Mouse (Mus musculus): Measurements from ENCODE around the gene Gjb2. TPM values are rescaled to one million over a fixed set of nuclear protein-coding genes. Genes with fewer than 3 reads are reported as not detected.
A peak's percentile ranks its signal among the peaks of the same experiment; 100 is the strongest.

Gjb2 gene
- polyA plus RNA-seq (2014; fragmentation: Nextera tagmentation; extraction: Ambion mirVana) = 48.0 and 53.9 TPM in 2 replicates

DNA sequence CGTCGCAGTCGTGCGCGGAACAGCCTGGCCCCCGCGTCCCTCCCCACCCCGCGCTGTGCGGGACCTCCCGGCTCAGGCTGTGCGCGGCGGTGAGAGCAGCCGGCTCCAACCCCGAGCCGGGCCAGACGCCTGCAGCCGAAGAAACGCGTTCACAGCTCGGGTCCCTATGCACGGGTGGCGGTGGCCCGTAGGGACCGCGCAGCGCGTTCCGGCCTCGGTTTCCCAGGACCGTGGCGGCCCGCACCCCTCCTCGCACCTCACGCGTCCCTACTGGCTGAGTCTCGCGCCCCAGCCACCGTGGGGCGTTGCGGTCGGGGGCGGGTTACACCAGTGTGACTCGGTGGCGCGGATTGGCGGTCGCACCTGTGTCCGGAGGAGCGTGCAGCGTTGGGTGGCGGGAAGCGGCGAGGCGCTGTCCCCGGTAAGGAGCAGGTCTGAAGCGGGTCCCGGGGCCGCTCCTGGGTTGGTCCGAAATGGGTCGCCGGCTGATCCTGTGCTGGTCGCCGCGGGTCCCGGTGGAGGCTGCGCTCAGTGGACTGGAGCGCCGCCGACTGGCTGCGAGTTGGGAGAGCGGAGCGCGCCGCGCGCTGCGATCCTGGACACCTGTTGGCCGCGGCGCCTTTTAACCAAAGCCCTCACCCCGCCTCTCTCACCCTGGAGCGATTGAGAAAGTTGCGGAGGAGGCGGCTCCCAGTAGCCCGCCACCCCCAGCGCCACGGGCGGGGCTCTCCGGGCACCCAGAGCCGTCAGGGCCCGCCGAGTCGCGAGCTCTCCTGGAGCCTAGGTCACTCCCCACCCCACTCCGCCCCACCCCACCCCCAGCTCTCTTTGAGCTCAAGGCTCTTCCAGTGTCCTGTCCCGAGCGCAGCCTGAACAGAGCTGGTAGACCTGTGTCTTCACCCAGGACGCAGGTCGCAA lies at the start of gene Gjb2:
Gene Gjb2, minus strand, starts transcription at position 597 of the 918 bp plus-strand sequence.
- Histone ChIP-seq H3K27ac (replicated peaks; ENCODE audit: low read depth, low read length) (no peak within 1 kb of the TSS), H3K9me3 (ENCODE audit: control insufficient read depth, low read length) (no peaks in the 10 kb centered on the region), H3K4me3 (ENCODE audit: low read depth, low read length) (peak within 1 kb of the TSS; percentile 57), H3K9ac (ENCODE audit: low read length) (peak within 1 kb of the TSS; percentile 60), H3K27me3 (ENCODE audit: control insufficient read depth, insufficient read depth, low read length) (peaks cover 52% of the 10 kb centered on the region), H3K36me3 (ENCODE audit: control insufficient read depth, insufficient read depth, low read length) (no peaks in the 10 kb centered on the region), H3K4me2 (ENCODE audit: low read depth, severe bottlenecking) (peak within 1 kb of the TSS; percentile 98), H3K4me1 (ENCODE audit: control insufficient read depth, insufficient read depth, low read length) (peaks cover 8% of the 10 kb centered on the region; the same call in 1 of the 2 replicates)
- WGBS = under 1% methylated on average over 91 of the region's 101 CpGs
- DNase-seq (ENCODE audit: low spot score) (peak; percentile 75), ATAC-seq (ENCODE audit: insufficient number of reproducible peaks, low FRiP score, low TSS enrichment, low read depth) (peak; percentile 59)

DNA sequence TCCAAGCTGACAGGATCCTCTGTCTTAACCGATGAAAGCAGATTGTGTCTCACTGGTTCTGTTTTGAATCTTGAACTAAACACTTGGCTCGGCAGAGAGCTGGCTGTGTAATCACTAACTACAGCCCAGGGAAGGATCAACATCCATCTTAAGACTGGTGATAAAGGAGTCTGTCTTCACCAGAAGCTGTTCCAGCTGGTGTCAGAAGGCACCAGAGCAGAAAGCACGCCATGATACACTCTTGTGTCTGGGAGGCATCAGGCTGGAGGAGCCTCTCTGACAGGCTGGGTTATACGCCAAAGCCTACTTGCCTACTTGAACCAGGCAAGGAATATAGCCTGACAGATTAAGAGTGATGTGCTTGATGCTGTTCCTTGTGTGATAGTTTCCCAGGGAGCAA lies 41.2 kb upstream of the Gjb2 start:
- H3K4me1 ChIP-seq (ENCODE audit: control insufficient read depth, insufficient read depth, low read length) = no peaks in the 10 kb centered on the region
- DNase-seq (ENCODE audit: low spot score) (no peak), ATAC-seq (ENCODE audit: insufficient number of reproducible peaks, low FRiP score, low TSS enrichment, low read depth) (no peak)
- WGBS = 34% methylated on average over 4 of the region's 4 CpGs
- H3K27me3 ChIP-seq (ENCODE audit: control insufficient read depth, insufficient read depth, low read length) = no peaks in the 10 kb centered on the region
- no peaks in the 10 kb centered on the region for H3K36me3 ChIP-seq (ENCODE audit: control insufficient read depth, insufficient read depth, low read length)
- H3K9ac ChIP-seq (ENCODE audit: low read length) = no peak overlapping the region
- no peak overlapping the region for H3K4me2 ChIP-seq (ENCODE audit: low read depth, severe bottlenecking)
- H3K27ac ChIP-seq (replicated peaks; ENCODE audit: low read depth, low read length) = no peak overlapping the region
- no peak overlapping the region for H3K4me3 ChIP-seq (ENCODE audit: low read depth, low read length)
- H3K9me3 ChIP-seq (ENCODE audit: control insufficient read depth, low read length) = no peaks in the 10 kb centered on the region

DNA sequence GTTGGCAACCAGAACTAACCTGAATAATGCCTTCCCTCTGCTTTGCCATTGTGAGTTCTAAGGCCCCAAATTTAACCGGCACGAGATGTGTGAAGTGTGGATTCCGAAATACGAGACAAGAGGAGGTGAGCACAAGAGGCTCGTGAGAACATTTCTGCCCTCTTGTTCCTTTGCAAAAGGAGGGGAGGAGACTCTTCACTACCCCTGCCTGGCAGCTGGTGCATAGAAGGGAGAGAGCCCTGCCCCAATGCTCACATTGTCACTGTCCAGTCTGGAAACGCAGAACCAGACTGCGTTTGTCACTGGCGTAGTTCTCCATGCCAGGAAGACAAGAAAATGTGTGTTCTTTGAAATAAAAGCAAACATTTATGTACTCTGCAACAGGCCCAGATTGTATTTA lies 30.8 kb upstream of the Gjb2 start:
- no peaks in the 10 kb centered on the region for H3K36me3 ChIP-seq (ENCODE audit: control insufficient read depth, insufficient read depth, low read length)
- H3K4me2 ChIP-seq (ENCODE audit: low read depth, severe bottlenecking) = no peak overlapping the region
- no peaks in the 10 kb centered on the region for H3K9me3 ChIP-seq (ENCODE audit: control insufficient read depth, low read length)
- DNase-seq (ENCODE audit: low spot score) = no peak
- no peak for ATAC-seq (ENCODE audit: insufficient number of reproducible peaks, low FRiP score, low TSS enrichment, low read depth)
- no peak overlapping the region for H3K9ac ChIP-seq (ENCODE audit: low read length)
- no peak overlapping the region for H3K27ac ChIP-seq (replicated peaks; ENCODE audit: low read depth, low read length)
- WGBS = 67% methylated on average over 8 of the region's 8 CpGs
- peaks cover 13% of the 10 kb centered on the region for H3K27me3 ChIP-seq (ENCODE audit: control insufficient read depth, insufficient read depth, low read length)
- H3K4me1 ChIP-seq (ENCODE audit: control insufficient read depth, insufficient read depth, low read length) = peaks cover 5% of the 10 kb centered on the region; the same call in 1 of the 2 replicates
- no peak overlapping the region for H3K4me3 ChIP-seq (ENCODE audit: low read depth, low read length)

DNA sequence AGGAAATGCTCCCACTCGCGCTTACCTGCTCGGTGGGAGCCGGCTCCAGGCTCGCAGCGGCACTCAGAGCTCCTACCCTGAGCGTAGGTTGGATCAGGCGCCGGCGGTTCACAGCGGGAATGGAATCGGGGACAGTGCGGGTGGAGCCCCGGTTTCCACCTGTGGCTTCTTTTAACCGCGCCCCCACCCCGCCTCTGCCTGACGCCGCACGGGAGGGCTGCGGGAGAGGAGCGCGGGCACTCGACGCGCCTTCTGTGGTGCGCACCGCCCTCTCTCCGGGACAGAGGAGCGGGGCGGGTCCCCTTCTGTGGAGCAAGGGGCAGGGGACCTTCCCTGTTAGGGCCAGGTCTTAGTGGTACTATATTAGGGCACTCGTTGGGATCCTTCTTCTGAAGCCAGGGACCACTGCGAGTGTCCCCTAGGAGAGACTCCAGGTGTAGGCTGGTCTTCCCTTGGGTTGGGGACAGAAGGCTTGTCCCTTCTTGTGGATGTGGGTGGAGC lies 28.7 kb upstream of the Gjb2 start, which contains the start of gene Gjb6:
Gene Gjb6, minus strand, starts transcription at position 451 of the 501 bp plus-strand sequence.
- no peak within 1 kb of the TSS for H3K27ac ChIP-seq (replicated peaks; ENCODE audit: low read depth, low read length)
- ATAC-seq (ENCODE audit: insufficient number of reproducible peaks, low FRiP score, low TSS enrichment, low read depth) = no peak
- WGBS = under 1% methylated on average over 32 of the region's 33 CpGs

DNA sequence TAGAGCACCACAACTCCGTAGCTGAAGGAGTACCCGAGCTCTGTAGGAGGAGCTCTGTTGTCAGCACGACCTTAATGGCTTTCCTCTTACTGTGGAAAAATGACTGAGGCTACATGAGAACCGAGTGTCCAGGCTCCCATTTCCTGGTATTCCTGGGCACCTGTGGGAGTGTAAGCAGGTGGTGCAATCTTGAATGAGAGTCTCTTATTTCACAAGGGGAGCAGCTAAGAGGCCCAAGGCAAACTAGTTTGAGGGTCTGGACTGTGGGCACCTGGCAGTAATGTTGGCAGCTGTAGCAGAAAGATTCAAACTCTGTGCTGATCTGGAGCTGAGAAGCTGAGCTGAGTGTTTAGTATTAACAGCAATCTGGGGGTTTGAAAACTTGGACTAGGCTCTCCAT lies 22.9 kb upstream of the Gjb2 start:
- Histone ChIP-seq H3K27ac (replicated peaks; ENCODE audit: low read depth, low read length) (no peak overlapping the region), H3K4me3 (ENCODE audit: low read depth, low read length) (no peak overlapping the region), H3K9me3 (ENCODE audit: control insufficient read depth, low read length) (no peaks in the 10 kb centered on the region), H3K27me3 (ENCODE audit: control insufficient read depth, insufficient read depth, low read length) (no peaks in the 10 kb centered on the region), H3K9ac (ENCODE audit: low read length) (no peak overlapping the region), H3K4me2 (ENCODE audit: low read depth, severe bottlenecking) (no peak overlapping the region), H3K4me1 (ENCODE audit: control insufficient read depth, insufficient read depth, low read length) (peaks cover 8% of the 10 kb centered on the region), H3K36me3 (ENCODE audit: control insufficient read depth, insufficient read depth, low read length) (no peaks in the 10 kb centered on the region)
- ATAC-seq (ENCODE audit: insufficient number of reproducible peaks, low FRiP score, low TSS enrichment, low read depth) (no peak), DNase-seq (ENCODE audit: low spot score) (no peak)
- 62% methylated on average over 4 of the region's 4 CpGs for WGBS

More for the DNA sequence above, 28.7 kb upstream of the Gjb2 start, which contains the start of gene Gjb6:
- H3K4me1 ChIP-seq (ENCODE audit: control insufficient read depth, insufficient read depth, low read length) = peaks cover 9% of the 10 kb centered on the region
- DNase-seq (ENCODE audit: low spot score) = peak; percentile 40
- H3K36me3 ChIP-seq (ENCODE audit: control insufficient read depth, insufficient read depth, low read length) = no peaks in the 10 kb centered on the region
- peak within 1 kb of the TSS; percentile 73 for H3K4me2 ChIP-seq (ENCODE audit: low read depth, severe bottlenecking)
- 0 out of 2 replicates have a peak within 1 kb of the TSS, but pooled peaks have one; percentile 28 for H3K9ac ChIP-seq (ENCODE audit: low read length)
- H3K4me3 ChIP-seq (ENCODE audit: low read depth, low read length) = peak within 1 kb of the TSS; percentile 30
- H3K27me3 ChIP-seq (ENCODE audit: control insufficient read depth, insufficient read depth, low read length) = peaks cover 13% of the 10 kb centered on the region
- no peaks in the 10 kb centered on the region for H3K9me3 ChIP-seq (ENCODE audit: control insufficient read depth, low read length)

DNA sequence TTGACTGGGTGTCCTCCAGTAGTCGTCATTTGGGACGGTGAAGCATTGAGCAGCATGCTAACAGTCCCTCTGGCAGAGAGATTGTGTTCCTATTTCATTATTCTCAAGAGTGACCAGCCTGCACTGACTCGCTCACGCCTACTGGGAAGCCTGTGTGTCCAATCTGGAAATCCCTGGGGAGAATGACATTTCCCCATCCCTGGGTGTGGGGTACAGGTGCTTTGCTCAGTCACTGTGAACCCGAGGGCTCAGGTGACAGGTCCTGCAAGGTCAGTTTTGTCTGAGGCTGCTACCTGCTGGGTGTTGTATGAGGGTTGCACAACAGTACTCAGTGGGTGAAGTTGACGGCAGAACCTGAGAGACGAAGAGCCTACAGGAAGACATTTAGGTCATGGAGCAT lies 17.8 kb upstream of the Gjb2 start:
- WGBS = 85% methylated on average over 7 of the region's 7 CpGs
- no peak overlapping the region for H3K4me2 ChIP-seq (ENCODE audit: low read depth, severe bottlenecking)
- DNase-seq (ENCODE audit: low spot score) = no peak

DNA sequence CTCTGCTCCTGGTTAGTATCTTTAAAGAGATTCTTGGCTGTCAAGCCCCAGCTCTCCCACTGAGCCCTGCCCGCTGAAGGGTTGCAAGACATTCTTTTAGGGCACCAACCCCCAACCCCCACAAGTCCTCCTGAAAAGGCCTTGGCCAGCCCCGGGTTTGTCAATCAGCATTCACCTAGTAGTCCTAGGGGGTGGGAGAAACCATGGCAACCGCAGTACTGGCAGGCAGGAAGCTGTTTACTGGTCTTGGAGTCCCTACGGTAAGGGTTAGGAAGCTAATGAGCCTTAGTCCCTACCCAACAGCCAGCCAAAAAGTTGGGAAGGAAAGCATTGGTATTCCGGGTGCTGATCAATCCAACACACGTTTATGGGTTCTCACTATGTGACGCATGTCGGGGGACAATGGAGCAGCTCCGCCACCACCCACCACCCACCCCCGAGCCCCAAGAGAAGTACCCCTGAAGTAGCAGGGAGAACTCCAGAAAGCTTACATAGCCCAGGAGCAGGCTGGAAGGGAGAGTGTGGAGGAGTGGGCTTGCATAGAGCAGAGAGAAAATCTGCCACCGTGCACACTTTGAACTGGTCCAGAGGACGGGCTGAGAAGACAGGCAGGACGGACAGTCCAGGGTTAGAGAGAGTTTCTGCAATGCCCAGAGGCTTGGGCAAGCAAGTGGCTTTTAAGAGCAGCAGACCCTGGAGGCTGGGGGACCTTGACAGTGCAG lies 11.5 kb upstream of the Gjb2 start, which contains the start of gene Gm4491:
Gene Gm4491, minus strand, starts transcription at position 61 of the 722 bp plus-strand sequence.
- Histone ChIP-seq H3K9ac (ENCODE audit: low read length) (no peak within 1 kb of the TSS), H3K4me3 (ENCODE audit: low read depth, low read length) (no peak within 1 kb of the TSS), H3K27me3 (ENCODE audit: control insufficient read depth, insufficient read depth, low read length) (no peaks in the 10 kb centered on the region), H3K4me2 (ENCODE audit: low read depth, severe bottlenecking) (peak within 1 kb of the TSS; percentile 25; the same call in 1 of the 2 replicates), H3K27ac (replicated peaks; ENCODE audit: low read depth, low read length) (peak within 1 kb of the TSS; percentile 51), H3K4me1 (ENCODE audit: control insufficient read depth, insufficient read depth, low read length) (peaks cover 9% of the 10 kb centered on the region; the same call in 1 of the 2 replicates), H3K36me3 (ENCODE audit: control insufficient read depth, insufficient read depth, low read length) (no peaks in the 10 kb centered on the region), H3K9me3 (ENCODE audit: control insufficient read depth, low read length) (no peaks in the 10 kb centered on the region)
- DNase-seq (ENCODE audit: low spot score) (peak; percentile 75), ATAC-seq (ENCODE audit: insufficient number of reproducible peaks, low FRiP score, low TSS enrichment, low read depth) (peak; percentile 68)
- 17% methylated on average over 13 of the region's 13 CpGs for WGBS

More for the DNA sequence above, 17.8 kb upstream of the Gjb2 start:
- Histone ChIP-seq H3K4me3 (ENCODE audit: low read depth, low read length) (no peak overlapping the region), H3K4me1 (ENCODE audit: control insufficient read depth, insufficient read depth, low read length) (peaks cover under 1% of the 10 kb centered on the region; the same call in 1 of the 2 replicates), H3K27ac (replicated peaks; ENCODE audit: low read depth, low read length) (no peak overlapping the region), H3K27me3 (ENCODE audit: control insufficient read depth, insufficient read depth, low read length) (no peaks in the 10 kb centered on the region), H3K9ac (ENCODE audit: low read length) (no peak overlapping the region), H3K36me3 (ENCODE audit: control insufficient read depth, insufficient read depth, low read length) (no peaks in the 10 kb centered on the region), H3K9me3 (ENCODE audit: control insufficient read depth, low read length) (no peaks in the 10 kb centered on the region)
- no peak for ATAC-seq (ENCODE audit: insufficient number of reproducible peaks, low FRiP score, low TSS enrichment, low read depth)

DNA sequence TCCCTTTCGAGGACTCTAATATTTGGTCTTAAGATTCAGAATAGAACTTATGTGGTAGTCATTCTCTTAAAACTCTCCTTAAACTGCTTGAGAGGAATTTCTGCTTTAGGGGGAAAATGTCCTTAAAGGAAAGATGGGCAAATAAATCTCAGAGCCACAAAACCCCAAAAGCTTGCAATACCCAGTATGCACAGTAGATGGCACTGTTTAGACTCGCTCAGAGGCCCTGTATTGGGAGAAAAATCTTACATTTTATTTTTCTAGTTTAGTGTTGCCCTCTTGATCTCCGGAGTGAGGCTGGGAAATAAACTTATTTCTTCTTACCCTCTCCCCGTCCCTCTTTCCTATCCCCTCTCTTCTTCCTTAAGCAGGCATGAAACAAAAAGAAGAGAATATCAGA lies 4.7 kb upstream of the Gjb2 start:
- no peaks in the 10 kb centered on the region for H3K36me3 ChIP-seq (ENCODE audit: control insufficient read depth, insufficient read depth, low read length)
- H3K9ac ChIP-seq (ENCODE audit: low read length) = no peak overlapping the region
- H3K4me3 ChIP-seq (ENCODE audit: low read depth, low read length) = no peak overlapping the region
- peak; percentile 82 for DNase-seq (ENCODE audit: low spot score)
- H3K4me1 ChIP-seq (ENCODE audit: control insufficient read depth, insufficient read depth, low read length) = peaks cover 4% of the 10 kb centered on the region; the same call in 1 of the 2 replicates
- H3K4me2 ChIP-seq (ENCODE audit: low read depth, severe bottlenecking) = no peak overlapping the region
- peaks cover 33% of the 10 kb centered on the region for H3K27me3 ChIP-seq (ENCODE audit: control insufficient read depth, insufficient read depth, low read length)
- ATAC-seq (ENCODE audit: insufficient number of reproducible peaks, low FRiP score, low TSS enrichment, low read depth) = no peak
- no peaks in the 10 kb centered on the region for H3K9me3 ChIP-seq (ENCODE audit: control insufficient read depth, low read length)
- no peak overlapping the region for H3K27ac ChIP-seq (replicated peaks; ENCODE audit: low read depth, low read length)
- 8% methylated on average over 4 of the region's 4 CpGs for WGBS
